Mouse (Mus musculus) midbrain, embryonic 12.5 days (tissue): ENCODE measurements at regions not wholly inside any gene's neighbourhood (a gene's known extent, or its start where the extent isn't known, plus 50 kb on each side); places are given as distances from the start of the nearest gene placed in this dataset.
"Not testable (repeated sequence)": the region's sequence is repeated elsewhere in the genome, so short reads cannot be mapped to it uniquely, and the experiment has no call there.

Source experiments
- ATAC-seq: fragments of 200-750 bp; cut with Nextera tagmentation; 2 replicates; pipeline ENCODE4 v1.8.0; 2017; ENCODE audit warnings: low read depth, moderate TSS enrichment, moderate library complexity; ENCODE audit not compliant: low FRiP score
- H3K27ac ChIP-seq: fragments of 300-500 bp; sonication (generic); replicated peaks from 2 replicates; pipeline ENCODE4 v1.5.1; 2016; ENCODE audit warnings: mild to moderate bottlenecking
- H3K27me3 ChIP-seq: fragments of 300-500 bp; sonication (generic); 2 replicates; pipeline ENCODE4 v1.6.1; 2016; ENCODE audit warnings: mild to moderate bottlenecking
- H3K36me3 ChIP-seq: fragments of 300-500 bp; sonication (generic); 2 replicates; pipeline ENCODE4 v1.6.1; 2016
- H3K4me1 ChIP-seq: fragments of 300-500 bp; sonication (generic); 2 replicates; pipeline ENCODE4 v1.6.1; 2016
- H3K4me2 ChIP-seq: fragments of 300-500 bp; sonication (generic); replicated peaks from 2 replicates; pipeline ENCODE4 v1.6.1; 2016; ENCODE audit warnings: mild to moderate bottlenecking, moderate library complexity
- H3K4me3 ChIP-seq: fragments of 300-500 bp; sonication (generic); 2 replicates; pipeline ENCODE4 v1.5.1; 2016; ENCODE audit warnings: mild to moderate bottlenecking
- H3K9ac ChIP-seq: fragments of 300-500 bp; sonication (generic); replicated peaks from 2 replicates; pipeline ENCODE4 v1.6.1; 2016; ENCODE audit warnings: mild to moderate bottlenecking, moderate library complexity
- H3K9me3 ChIP-seq: fragments of 300-500 bp; sonication (generic); 2 replicates; pipeline ENCODE4 v1.6.1; 2016; ENCODE audit warnings: mild to moderate bottlenecking
- WGBS: fragments of 180-500 bp; shearing (Covaris S2); methylation state at CpG from one replicate; pipeline ENCODE4 v1.1.7; 2016; 5-methylcytosine and 5-hydroxymethylcytosine counted together

- Histone ChIP-seq H3K4me1 (peaks cover 9% of the 10 kb centered on the region; the same call in 1 of the 2 replicates), H3K4me3 (no peak overlapping the region), H3K36me3 (no peaks in the 10 kb centered on the region), H3K9me3 (no peaks in the 10 kb centered on the region), H3K9ac (no peak overlapping the region), H3K27ac (no peak overlapping the region), H3K27me3 (peaks cover 9% of the 10 kb centered on the region), H3K4me2 (no peak overlapping the region)
- ATAC-seq: peak; percentile 55
- 55% methylated on average over 9 of the region's 9 CpGs for WGBS
Measured at GRCm38 (mm10) chr8:78061827-78062719, 151.0 kb upstream of the Ttc29 start.

- WGBS: 1% methylated on average over 13 of the region's 13 CpGs
- peak overlapping the region; percentile 54 for H3K4me2 ChIP-seq
- H3K4me1 ChIP-seq: peaks cover 9% of the 10 kb centered on the region; the same call in 1 of the 2 replicates
- peak overlapping the region; percentile 25 for H3K4me3 ChIP-seq
- no peak overlapping the region; the same call in 1 of the 2 replicates for H3K9ac ChIP-seq
- peak; percentile 83 for ATAC-seq
- no peaks in the 10 kb centered on the region for H3K9me3 ChIP-seq
- H3K27me3 ChIP-seq: peaks cover 14% of the 10 kb centered on the region
- no peak overlapping the region for H3K27ac ChIP-seq
- no peaks in the 10 kb centered on the region for H3K36me3 ChIP-seq
Measured at GRCm38 (mm10) chr8:78063529-78063928, 149.6 kb upstream of the Ttc29 start.

DNA sequence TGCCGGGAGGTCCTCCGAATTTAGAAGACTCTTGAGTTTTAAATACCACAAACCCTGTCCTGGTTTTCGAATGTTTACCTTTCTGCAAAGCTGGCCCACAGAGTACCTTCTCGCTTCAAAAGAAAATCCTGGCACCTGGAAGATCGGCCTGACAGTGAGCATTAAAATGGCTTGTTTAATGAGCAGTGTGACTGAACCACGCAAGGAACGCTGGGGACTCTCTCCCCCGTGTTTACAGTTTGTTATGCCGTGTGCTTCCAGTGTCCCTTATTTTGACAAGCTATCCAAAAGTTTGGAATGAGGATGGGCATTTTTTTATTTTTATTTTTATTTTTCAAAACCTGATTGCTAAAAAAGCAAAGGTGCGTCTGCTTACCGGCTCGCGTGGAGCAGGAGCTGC is 148.9 kb upstream of the Ttc29 start:
- no peak overlapping the region for H3K27ac ChIP-seq
- no peaks in the 10 kb centered on the region for H3K36me3 ChIP-seq
- H3K9ac ChIP-seq: no peak overlapping the region; the same call in 1 of the 2 replicates
- no peak for ATAC-seq
- peaks cover 9% of the 10 kb centered on the region; the same call in 1 of the 2 replicates for H3K4me1 ChIP-seq
- WGBS: 39% methylated on average over 13 of the region's 13 CpGs
- no peaks in the 10 kb centered on the region for H3K9me3 ChIP-seq
- H3K27me3 ChIP-seq: peaks cover 14% of the 10 kb centered on the region
- peak overlapping the region; percentile 54 for H3K4me2 ChIP-seq
- peak overlapping the region; percentile 25 for H3K4me3 ChIP-seq

DNA sequence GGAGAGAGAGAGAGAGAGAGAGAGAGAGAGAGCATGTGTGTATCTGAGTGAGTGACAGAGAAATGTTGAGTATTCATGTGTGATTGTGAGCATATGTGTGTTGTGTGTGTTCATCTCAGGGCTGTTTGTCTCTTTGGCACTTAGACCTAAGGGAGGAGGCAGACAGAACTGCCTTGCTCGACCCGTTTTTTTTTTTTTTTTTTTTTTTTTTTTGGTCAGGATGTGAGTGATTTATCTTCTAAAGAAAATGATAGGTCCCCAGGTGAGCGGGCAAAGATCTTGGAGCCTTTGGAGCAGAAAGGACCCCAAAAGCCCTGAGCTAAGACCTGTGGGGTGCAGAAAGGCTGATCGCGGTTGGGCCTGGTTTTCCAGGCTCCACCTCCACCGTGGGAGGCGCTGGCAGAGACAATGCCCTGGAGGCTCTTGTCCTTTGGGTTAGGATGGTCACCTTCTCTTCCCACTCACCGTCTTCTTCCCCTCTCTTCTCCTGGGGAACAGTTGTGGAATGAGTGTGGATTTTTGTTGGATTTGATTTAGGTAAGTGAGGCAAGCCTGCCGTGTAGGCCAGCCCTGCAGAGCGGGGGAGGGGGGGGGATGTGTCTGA is 147.1 kb upstream of the Ttc29 start:
- Histone ChIP-seq H3K27me3 (peaks cover 18% of the 10 kb centered on the region), H3K4me2 (no peak overlapping the region), H3K9ac (no peak overlapping the region), H3K36me3 (no peaks in the 10 kb centered on the region), H3K4me3 (no peak overlapping the region), H3K9me3 (no peaks in the 10 kb centered on the region), H3K27ac (no peak overlapping the region), H3K4me1 (peaks cover 9% of the 10 kb centered on the region; the same call in 1 of the 2 replicates)
- 32% methylated on average over 10 of the region's 10 CpGs for WGBS
- ATAC-seq: no peak

- Histone ChIP-seq H3K9ac (no peak overlapping the region), H3K4me1 (peaks cover 9% of the 10 kb centered on the region; the same call in 1 of the 2 replicates), H3K36me3 (no peaks in the 10 kb centered on the region), H3K27me3 (peaks cover 18% of the 10 kb centered on the region), H3K9me3 (no peaks in the 10 kb centered on the region), H3K27ac (no peak overlapping the region), H3K4me2 (no peak overlapping the region), H3K4me3 (no peak overlapping the region)
- no peak for ATAC-seq
- WGBS: 20% methylated on average over 13 of the region's 13 CpGs
Measured at GRCm38 (mm10) chr8:78068087-78068910, 144.8 kb upstream of the Ttc29 start.

DNA sequence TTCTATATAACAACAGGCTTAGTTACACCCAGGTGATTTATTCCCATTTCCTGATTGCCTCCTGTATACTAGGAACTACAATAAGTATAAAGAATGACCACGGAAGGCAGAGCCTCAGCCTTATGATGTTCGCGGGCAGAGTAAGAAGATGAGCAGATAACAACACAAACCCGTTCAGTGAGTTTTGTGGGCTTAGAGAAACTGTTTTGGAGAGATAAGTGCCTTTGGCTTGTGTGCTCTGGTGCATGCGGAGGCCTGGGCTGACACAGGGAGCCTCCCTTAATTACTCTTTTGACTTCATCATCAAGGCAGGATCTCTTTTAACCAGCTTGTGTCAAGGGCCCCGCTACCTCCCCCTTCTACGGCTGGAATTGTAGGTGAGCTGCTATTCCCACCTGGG is 139.3 kb upstream of the Ttc29 start:
- peaks cover 4% of the 10 kb centered on the region; the same call in 1 of the 2 replicates for H3K27me3 ChIP-seq
- H3K4me1 ChIP-seq: no peaks in the 10 kb centered on the region
- H3K4me3 ChIP-seq: no peak overlapping the region
- H3K27ac ChIP-seq: no peak overlapping the region
- H3K36me3 ChIP-seq: no peaks in the 10 kb centered on the region
- no peak overlapping the region for H3K4me2 ChIP-seq
- no peak overlapping the region for H3K9ac ChIP-seq
- no peak for ATAC-seq
- 84% methylated on average over 7 of the region's 7 CpGs for WGBS
- no peaks in the 10 kb centered on the region for H3K9me3 ChIP-seq

GRCm38 (mm10) chr8:78077122-78077521 is 136.0 kb upstream of the Ttc29 start:
- H3K27ac ChIP-seq: no peak overlapping the region
- H3K4me2 ChIP-seq: no peak overlapping the region
- 55% methylated on average over 4 of the region's 4 CpGs for WGBS
- no peak for ATAC-seq
- no peaks in the 10 kb centered on the region for H3K9me3 ChIP-seq
- H3K9ac ChIP-seq: no peak overlapping the region
- H3K27me3 ChIP-seq: no peaks in the 10 kb centered on the region
- no peaks in the 10 kb centered on the region for H3K36me3 ChIP-seq
- no peaks in the 10 kb centered on the region for H3K4me1 ChIP-seq
- no peak overlapping the region for H3K4me3 ChIP-seq

GRCm38 (mm10) chr8:78081395-78081794 is 131.7 kb upstream of the Ttc29 start:
- H3K27me3 ChIP-seq, H3K36me3 ChIP-seq, H3K4me2 ChIP-seq, H3K27ac ChIP-seq, H3K9me3 ChIP-seq, H3K4me1 ChIP-seq, ATAC-seq, H3K4me3 ChIP-seq, H3K9ac ChIP-seq: not testable (repeated sequence)
- 41% methylated on average over 7 of the region's 7 CpGs for WGBS

GRCm38 (mm10) chr8:78083012-78083411 is 130.1 kb upstream of the Ttc29 start:
- 88% methylated on average over 2 of the region's 2 CpGs for WGBS
- ATAC-seq: no peak
- H3K4me1 ChIP-seq: no peaks in the 10 kb centered on the region
- no peak overlapping the region for H3K9ac ChIP-seq
- H3K4me3 ChIP-seq: no peak overlapping the region
- H3K9me3 ChIP-seq: no peaks in the 10 kb centered on the region
- H3K4me2 ChIP-seq: no peak overlapping the region
- no peaks in the 10 kb centered on the region for H3K36me3 ChIP-seq
- H3K27ac ChIP-seq: no peak overlapping the region
- no peaks in the 10 kb centered on the region for H3K27me3 ChIP-seq

GRCm38 (mm10) chr8:78086361-78086760 is 126.7 kb upstream of the Ttc29 start:
- Histone ChIP-seq H3K9me3 (no peaks in the 10 kb centered on the region), H3K4me2 (no peak overlapping the region), H3K27me3 (no peaks in the 10 kb centered on the region), H3K27ac (no peak overlapping the region), H3K4me1 (no peaks in the 10 kb centered on the region), H3K4me3 (no peak overlapping the region), H3K9ac (no peak overlapping the region), H3K36me3 (no peaks in the 10 kb centered on the region)
- WGBS: 91% methylated on average over 3 of the region's 3 CpGs
- no peak for ATAC-seq

GRCm38 (mm10) chr8:78090382-78091122 is 122.5 kb upstream of the Ttc29 start:
- no peaks in the 10 kb centered on the region for H3K9me3 ChIP-seq
- H3K4me1 ChIP-seq: no peaks in the 10 kb centered on the region
- H3K27ac ChIP-seq: no peak overlapping the region
- no peak overlapping the region for H3K9ac ChIP-seq
- no peak overlapping the region for H3K4me2 ChIP-seq
- WGBS: 89% methylated on average over 9 of the region's 9 CpGs
- ATAC-seq: no peak
- no peak overlapping the region for H3K4me3 ChIP-seq
- no peaks in the 10 kb centered on the region for H3K27me3 ChIP-seq
- H3K36me3 ChIP-seq: no peaks in the 10 kb centered on the region
